Mouse (Mus musculus): ENCODE measurements around the gene 4930507D05Rik.

- TF ChIP-seq CTCF (IDR thresholded peaks at IDR 0.05; ENCODE audit: control insufficient read depth, insufficient read depth, low read length) (no peak), POLR2A (IDR thresholded peaks at IDR 0.05; ENCODE audit: borderline replicate concordance, control insufficient read depth, low read depth, low read length) (no peak)
Measured at GRCm38 (mm10) chr10:62412906-62413605, 36.2 kb upstream of the 4930507D05Rik start.

Data from bone marrow, adult 2 months (tissue).